Mouse (Mus musculus) common myeloid progenitor, adult 5-6 weeks (primary cell): ENCODE measurements around the gene Trp73. TPM values are rescaled to one million over a fixed set of nuclear protein-coding genes. Genes with fewer than 3 reads are reported as not detected.

Experiments used
- ATAC-seq: replicated peaks from 2 replicates; pipeline ENCODE4 v1.8.0; 2016; ENCODE audit warnings: low read depth, mild to moderate bottlenecking, moderate TSS enrichment, inconsistent platforms; ENCODE audit not compliant: poor library complexity, severe bottlenecking
- total RNA-seq: library from RNA; stranded (forward); fragments of 200-1000, 187-1606 nt; gene quantifications from 2 replicates; pipeline ENCODE4 v1.2.3, GENCODE M21; 2017

The Trp73 gene
- total RNA-seq, 1 experiment from 2014 or later: not detected

DNA sequence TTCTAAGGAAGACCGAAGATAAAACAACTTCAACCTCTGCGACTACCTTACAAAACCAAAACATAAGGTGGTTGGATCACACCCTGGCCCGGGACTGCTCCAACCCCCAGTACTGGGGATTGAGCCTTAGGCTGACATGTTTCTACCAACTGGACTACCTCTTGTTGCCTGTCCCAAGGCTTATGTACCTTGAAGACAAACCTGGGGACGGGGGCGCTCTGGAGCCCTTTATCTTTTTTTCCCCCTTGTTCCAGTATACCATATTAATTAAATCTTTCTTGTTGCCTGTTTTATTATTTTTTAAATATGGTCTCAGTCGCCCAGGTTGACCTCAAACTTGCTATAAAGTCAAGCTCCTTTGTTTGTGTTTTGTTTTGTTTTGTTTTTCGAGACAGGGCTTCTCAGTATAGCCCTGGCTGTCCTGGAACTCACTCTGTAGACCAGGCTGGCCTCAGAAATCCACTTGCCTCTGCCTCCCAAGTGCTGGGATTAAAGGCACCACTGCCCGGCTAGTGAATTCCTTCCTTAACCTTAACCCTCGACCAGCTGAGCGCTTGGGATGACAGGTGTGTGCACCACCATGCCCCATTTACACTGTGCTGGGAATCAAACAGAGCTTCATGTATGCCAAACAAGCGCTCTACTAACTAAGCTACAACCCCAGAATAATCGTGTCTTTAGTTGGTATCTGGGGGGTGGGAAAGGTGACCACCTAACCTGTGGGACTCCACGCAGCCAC is 128.9 kb downstream of the Trp73 start:
- ATAC-seq: no peak

DNA sequence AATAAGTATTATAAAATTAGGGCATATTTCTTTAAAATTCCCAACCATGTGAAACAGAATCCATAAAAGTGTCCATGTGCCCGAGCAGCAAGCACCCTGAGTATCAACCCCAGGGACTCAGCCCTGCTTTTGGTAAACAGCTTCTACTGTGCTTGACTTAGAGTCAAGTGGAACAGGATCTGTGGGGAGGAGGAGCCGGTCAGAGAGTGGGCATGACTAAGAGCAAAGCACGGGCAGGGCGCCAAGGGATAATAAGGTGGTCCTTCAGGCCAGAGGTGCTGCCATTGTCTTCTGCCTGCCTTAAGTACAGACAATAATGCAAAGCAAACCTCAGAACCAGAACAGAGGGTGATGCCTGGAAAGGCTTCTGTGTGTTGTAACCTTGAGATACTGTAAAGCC is 132.2 kb downstream of the Trp73 start:
- ATAC-seq: no peak

DNA sequence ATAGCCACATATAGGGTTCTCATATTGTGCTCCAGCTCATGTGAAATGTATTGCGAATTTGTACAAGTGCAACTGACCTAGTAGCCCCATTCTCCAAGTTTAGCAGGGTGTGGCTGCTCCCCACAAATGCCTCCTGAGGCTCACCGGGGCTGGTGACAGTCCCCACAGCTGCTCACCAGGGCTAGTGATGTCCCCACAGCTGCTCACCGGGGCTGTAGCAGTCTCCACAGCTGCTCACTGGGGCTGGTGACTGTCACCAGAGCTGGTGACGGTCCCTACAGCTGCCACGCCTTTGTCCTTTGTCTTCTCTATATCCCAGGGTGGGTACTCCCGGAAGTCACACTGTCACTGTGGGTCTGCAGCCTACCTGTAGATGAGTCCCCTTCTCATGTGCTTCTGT is 133.7 kb downstream of the Trp73 start:
- no peak for ATAC-seq

Other genes with a start within 250 kb of the Trp73 start
- gene A430005L14Rik, start 183.0 kb downstream of the Trp73 start, total RNA-seq: 49.7 and 53.8 TPM in 2 replicates
- 9.7 and 11.6 TPM in 2 replicates for gene Dffb, start 165.1 kb downstream of the Trp73 start, total RNA-seq
- 7.4 and 25.7 TPM in 2 replicates for gene Cep104, start 165.0 kb downstream of the Trp73 start, total RNA-seq
- 42.6 and 77.8 TPM in 2 replicates for gene Lrrc47, start 128.5 kb downstream of the Trp73 start, total RNA-seq
- gene Smim1, start 114.0 kb downstream of the Trp73 start, total RNA-seq: 7.9 and 14.7 TPM in 2 replicates
- gene Ccdc27, start 97.5 kb downstream of the Trp73 start, total RNA-seq: not detected in 2 replicates
- 9.5 and 10.4 TPM in 2 replicates for gene Wrap73, start 2.2 kb upstream of the Trp73 start, total RNA-seq
- 34.9 and 39.8 TPM in 2 replicates for gene Tprgl, start 20.5 kb upstream of the Trp73 start, total RNA-seq
- gene Megf6, start 30.5 kb upstream of the Trp73 start, total RNA-seq: not detected in 2 replicates
- gene Arhgef16, start 161.5 kb upstream of the Trp73 start, total RNA-seq: not detected in 2 replicates
- not detected in 2 replicates for gene B230104I21Rik, start 195.9 kb upstream of the Trp73 start, total RNA-seq